Mouse (Mus musculus): ENCODE data around the gene Parm1. TPM values are rescaled to one million over a fixed set of nuclear protein-coding genes. Genes with fewer than 3 reads are reported as not detected.

Parm1 gene
- total and polyA plus RNA-seq, 3 experiments: 0.69 to 6.2 (median 4.4) TPM

DNA sequence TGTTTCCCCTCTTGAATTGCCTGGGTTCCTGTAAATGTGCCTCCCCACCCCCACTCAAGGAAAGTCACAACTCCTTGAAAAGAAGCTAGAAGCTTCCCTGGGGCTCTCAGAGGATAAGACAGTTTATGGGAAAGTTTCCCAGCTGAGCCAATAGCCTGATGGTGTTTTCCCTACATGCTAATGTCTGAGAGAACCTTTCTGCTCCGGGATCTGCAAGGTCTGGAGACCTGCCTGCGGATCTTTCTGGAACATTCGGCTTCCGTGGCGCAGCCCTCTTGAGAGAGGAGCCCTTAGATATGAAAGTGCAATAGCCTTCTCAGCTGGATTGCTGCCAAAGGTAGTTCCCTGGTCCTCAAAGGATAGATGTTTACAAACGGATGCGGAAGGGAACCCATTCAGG, 1.5 kb downstream of the Parm1 start:
- Histone ChIP-seq H3K9me3 (replicated peaks) (no peaks in the 10 kb centered on the region), H3K27me3 (ENCODE audit: insufficient read depth, low read length) (peaks cover 6% of the 10 kb centered on the region; the same call in 1 of the 2 replicates), H3K4me1 (ENCODE audit: insufficient read depth, low read depth, low read length) (no peaks in the 10 kb centered on the region; the same call in 1 of the 2 replicates), H3K36me3 (replicated peaks) (no peaks in the 10 kb centered on the region), H3K4me3 (ENCODE audit: low read depth, low read length) (no peak overlapping the region)
- DNase-seq (ENCODE audit: low spot score) (no peak), ATAC-seq (ENCODE audit: extremely low read depth, insufficient number of reproducible peaks, low FRiP score, poor library complexity, severe bottlenecking) (no peak)
- TF ChIP-seq GATA2 (IDR thresholded peaks at IDR 0.05; ENCODE audit: borderline replicate concordance, low read depth, low read length) (no peak), TAL1 (conservative IDR thresholded peaks at IDR 0.05; ENCODE audit: low read depth, low read length) (no peak), POLR2AphosphoS5 (IDR thresholded peaks at IDR 0.05; ENCODE audit: insufficient replicate concordance, low read depth, low read length) (no peak), GATA1 (IDR thresholded peaks at IDR 0.05; ENCODE audit: borderline replicate concordance, low read length) (no peak), CTCF (IDR thresholded peaks at IDR 0.05; ENCODE audit: low read depth, low read length) (no peak)

DNA sequence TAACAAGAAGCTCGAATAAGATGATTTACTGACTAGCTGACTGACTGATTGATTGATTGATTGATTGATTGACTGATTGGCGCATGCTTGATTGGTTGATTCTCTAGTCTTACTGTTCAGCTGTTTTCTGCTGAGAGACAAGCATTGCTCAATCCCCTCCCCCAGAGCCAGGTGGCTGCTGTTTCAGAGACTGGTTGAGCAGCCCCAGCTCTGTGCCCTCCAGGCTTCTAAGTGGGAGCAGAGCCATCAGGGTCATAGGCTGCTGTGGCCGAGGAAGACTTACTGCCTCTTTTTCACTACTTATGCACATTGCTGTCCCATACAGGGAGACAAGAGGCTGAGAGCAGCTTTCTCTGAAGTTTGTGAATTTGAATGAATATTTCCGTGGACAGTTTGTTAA, 2.1 kb downstream of the Parm1 start:
- Histone ChIP-seq H3K4me1 (ENCODE audit: insufficient read depth, low read depth, low read length) (no peaks in the 10 kb centered on the region; the same call in 1 of the 2 replicates), H3K9me3 (replicated peaks) (no peaks in the 10 kb centered on the region), H3K4me3 (ENCODE audit: low read depth, low read length) (no peak overlapping the region), H3K36me3 (replicated peaks) (no peaks in the 10 kb centered on the region), H3K27me3 (ENCODE audit: insufficient read depth, low read length) (peaks cover 6% of the 10 kb centered on the region; the same call in 1 of the 2 replicates)
- TF ChIP-seq TAL1 (conservative IDR thresholded peaks at IDR 0.05; ENCODE audit: low read depth, low read length) (no peak), GATA2 (IDR thresholded peaks at IDR 0.05; ENCODE audit: borderline replicate concordance, low read depth, low read length) (no peak), GATA1 (IDR thresholded peaks at IDR 0.05; ENCODE audit: borderline replicate concordance, low read length) (no peak), POLR2AphosphoS5 (IDR thresholded peaks at IDR 0.05; ENCODE audit: insufficient replicate concordance, low read depth, low read length) (no peak), CTCF (IDR thresholded peaks at IDR 0.05; ENCODE audit: low read depth, low read length) (no peak)
- DNase-seq (ENCODE audit: low spot score) (no peak), ATAC-seq (ENCODE audit: extremely low read depth, insufficient number of reproducible peaks, low FRiP score, poor library complexity, severe bottlenecking) (no peak)

DNA sequence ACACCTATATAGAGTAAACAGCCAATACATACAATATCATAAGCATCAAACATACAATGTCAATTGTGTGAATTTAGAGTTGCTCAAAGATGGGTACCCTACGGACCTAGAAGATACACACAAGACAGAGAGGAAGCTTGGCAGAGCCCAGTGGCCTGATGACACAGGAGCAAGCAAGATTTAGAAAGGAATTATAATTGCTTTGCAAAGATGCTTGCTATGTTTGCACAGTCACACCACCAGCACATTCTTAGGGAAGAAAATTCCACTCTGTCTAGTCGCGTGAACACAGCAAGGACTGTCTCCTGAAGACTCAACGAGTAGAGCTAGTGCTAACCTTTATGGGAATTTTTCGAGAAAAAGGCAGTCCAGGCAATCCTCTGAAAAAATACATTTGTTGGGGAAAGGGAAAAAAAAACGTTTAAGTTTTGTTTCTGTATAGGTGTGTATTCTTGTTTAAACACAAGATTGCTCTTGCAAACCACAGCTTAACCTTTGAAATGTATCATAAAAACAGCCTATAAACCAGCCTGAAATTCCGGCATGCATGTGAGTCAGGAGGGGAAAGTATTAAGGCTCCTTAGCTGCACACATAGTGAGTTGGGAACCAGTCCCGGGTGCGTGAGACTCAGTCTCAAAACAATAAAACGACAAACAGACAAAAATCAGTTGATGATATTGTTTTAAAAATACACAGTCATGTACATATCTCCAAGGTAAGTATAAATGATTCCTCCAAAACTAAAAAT, 15.5 kb downstream of the Parm1 start:
- DNase-seq (ENCODE audit: low spot score): no peak

DNA sequence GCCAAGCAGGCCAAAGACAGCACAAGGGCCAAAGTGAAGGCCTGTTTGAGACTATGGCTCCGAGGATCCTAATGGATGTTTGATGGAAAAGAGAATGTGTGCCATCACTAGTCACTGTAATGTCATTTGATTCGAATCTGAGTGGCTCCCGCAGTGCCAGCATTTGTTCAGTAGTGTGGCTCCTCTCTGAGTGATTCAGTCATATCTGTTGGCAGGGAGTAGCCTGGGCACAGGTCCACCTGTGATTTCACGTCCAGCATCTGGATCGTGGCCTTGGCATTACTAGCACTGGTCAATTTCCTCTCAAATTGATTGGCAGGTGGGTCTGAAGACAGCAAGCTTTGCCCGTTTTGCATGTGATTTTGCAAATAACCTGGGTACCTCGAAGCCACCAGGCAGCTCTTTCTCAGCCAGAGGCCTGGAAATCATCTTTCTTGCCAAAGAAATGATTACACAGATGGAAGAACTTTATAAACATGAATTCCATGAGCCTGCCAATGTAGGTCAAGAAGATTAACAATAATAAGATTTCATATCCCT, 41.7 kb downstream of the Parm1 start:
- Histone ChIP-seq H3K27me3 (ENCODE audit: insufficient read depth, low read length) (no peaks in the 10 kb centered on the region), H3K4me3 (ENCODE audit: low read depth, low read length) (no peak overlapping the region), H3K4me1 (ENCODE audit: insufficient read depth, low read depth, low read length) (no peaks in the 10 kb centered on the region), H3K9me3 (replicated peaks) (no peaks in the 10 kb centered on the region), H3K36me3 (replicated peaks) (peaks cover 2% of the 10 kb centered on the region)
- DNase-seq (ENCODE audit: low spot score) (no peak), ATAC-seq (ENCODE audit: extremely low read depth, insufficient number of reproducible peaks, low FRiP score, poor library complexity, severe bottlenecking) (no peak)
- TF ChIP-seq GATA2 (IDR thresholded peaks at IDR 0.05; ENCODE audit: borderline replicate concordance, low read depth, low read length): no peak
- no peak for TF ChIP-seq CTCF (IDR thresholded peaks at IDR 0.05; ENCODE audit: low read depth, low read length)
- no peak for TF ChIP-seq GATA1 (IDR thresholded peaks at IDR 0.05; ENCODE audit: borderline replicate concordance, low read length)
- no peak for TF ChIP-seq TAL1 (conservative IDR thresholded peaks at IDR 0.05; ENCODE audit: low read depth, low read length)
- no peak for TF ChIP-seq POLR2AphosphoS5 (IDR thresholded peaks at IDR 0.05; ENCODE audit: insufficient replicate concordance, low read depth, low read length)

More for the DNA sequence above, 15.5 kb downstream of the Parm1 start:
- no peaks in the 10 kb centered on the region for H3K27me3 ChIP-seq (ENCODE audit: insufficient read depth, low read length)
- ATAC-seq (ENCODE audit: extremely low read depth, insufficient number of reproducible peaks, low FRiP score, poor library complexity, severe bottlenecking): no peak
- no peak overlapping the region for H3K4me3 ChIP-seq (ENCODE audit: low read depth, low read length)
- H3K4me1 ChIP-seq (ENCODE audit: insufficient read depth, low read depth, low read length): no peaks in the 10 kb centered on the region
- H3K36me3 ChIP-seq (replicated peaks): peaks cover 2% of the 10 kb centered on the region
- no peak for TF ChIP-seq POLR2AphosphoS5 (IDR thresholded peaks at IDR 0.05; ENCODE audit: insufficient replicate concordance, low read depth, low read length)
- TF ChIP-seq GATA2 (IDR thresholded peaks at IDR 0.05; ENCODE audit: borderline replicate concordance, low read depth, low read length): no peak
- TF ChIP-seq GATA1 (IDR thresholded peaks at IDR 0.05; ENCODE audit: borderline replicate concordance, low read length): no peak
- no peak for TF ChIP-seq TAL1 (conservative IDR thresholded peaks at IDR 0.05; ENCODE audit: low read depth, low read length)
- no peak for TF ChIP-seq CTCF (IDR thresholded peaks at IDR 0.05; ENCODE audit: low read depth, low read length)
- no peaks in the 10 kb centered on the region for H3K9me3 ChIP-seq (replicated peaks)

DNA sequence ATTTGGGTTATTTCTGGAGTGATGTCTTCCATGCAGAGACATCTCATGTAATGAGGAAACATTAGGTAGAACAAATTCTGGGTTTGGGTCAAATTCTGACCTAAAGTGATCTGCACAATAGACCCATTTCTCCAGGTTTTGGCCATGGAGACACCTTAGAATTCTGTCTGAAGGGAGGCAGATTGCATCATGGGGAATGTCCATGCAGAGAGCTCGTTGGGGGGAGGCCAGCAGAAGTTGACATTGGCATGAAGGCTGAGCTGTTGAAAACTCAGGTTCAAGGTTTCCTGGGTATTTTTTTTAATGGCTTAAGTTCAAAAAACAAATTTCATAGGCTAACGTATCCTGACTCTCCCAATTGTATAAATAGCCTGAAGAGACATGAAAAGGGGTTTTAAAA, 42.3 kb downstream of the Parm1 start:
- no peaks in the 10 kb centered on the region for H3K4me1 ChIP-seq (ENCODE audit: insufficient read depth, low read depth, low read length)
- DNase-seq (ENCODE audit: low spot score): no peak

DNA sequence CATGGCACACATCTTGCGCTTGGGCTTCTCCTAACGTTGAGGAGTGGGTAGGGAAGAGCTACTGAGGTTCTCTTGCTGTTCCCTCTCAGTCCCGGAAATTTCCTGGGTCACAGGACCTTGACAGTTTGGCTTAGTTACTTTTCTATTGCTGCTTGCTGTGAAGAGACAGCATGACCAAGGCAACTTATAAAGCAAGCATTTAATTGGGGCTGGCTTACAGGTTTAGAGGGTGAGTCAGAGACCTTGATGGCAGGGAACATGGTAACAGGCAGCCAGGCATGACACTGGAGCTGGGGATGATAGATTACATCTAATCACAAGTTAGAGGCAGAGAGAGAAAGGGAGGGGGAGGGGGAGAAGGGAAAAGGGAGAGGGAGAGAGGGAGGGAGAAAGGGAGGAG, 44.0 kb downstream of the Parm1 start:
- Histone ChIP-seq H3K4me3 (ENCODE audit: low read depth, low read length) (no peak overlapping the region), H3K27me3 (ENCODE audit: insufficient read depth, low read length) (no peaks in the 10 kb centered on the region), H3K4me1 (ENCODE audit: insufficient read depth, low read depth, low read length) (no peaks in the 10 kb centered on the region), H3K36me3 (replicated peaks) (peaks cover 2% of the 10 kb centered on the region), H3K9me3 (replicated peaks) (no peaks in the 10 kb centered on the region)
- DNase-seq (ENCODE audit: low spot score) (no peak), ATAC-seq (ENCODE audit: extremely low read depth, insufficient number of reproducible peaks, low FRiP score, poor library complexity, severe bottlenecking) (no peak)
- no peak for TF ChIP-seq GATA1 (IDR thresholded peaks at IDR 0.05; ENCODE audit: borderline replicate concordance, low read length)
- no peak for TF ChIP-seq GATA2 (IDR thresholded peaks at IDR 0.05; ENCODE audit: borderline replicate concordance, low read depth, low read length)
- no peak for TF ChIP-seq CTCF (IDR thresholded peaks at IDR 0.05; ENCODE audit: low read depth, low read length)
- no peak for TF ChIP-seq TAL1 (conservative IDR thresholded peaks at IDR 0.05; ENCODE audit: low read depth, low read length)
- no peak for TF ChIP-seq POLR2AphosphoS5 (IDR thresholded peaks at IDR 0.05; ENCODE audit: insufficient replicate concordance, low read depth, low read length)

More for the DNA sequence above, 42.3 kb downstream of the Parm1 start:
- Histone ChIP-seq H3K4me3 (ENCODE audit: low read depth, low read length) (no peak overlapping the region), H3K9me3 (replicated peaks) (no peaks in the 10 kb centered on the region), H3K27me3 (ENCODE audit: insufficient read depth, low read length) (no peaks in the 10 kb centered on the region), H3K36me3 (replicated peaks) (peaks cover 2% of the 10 kb centered on the region)
- no peak for ATAC-seq (ENCODE audit: extremely low read depth, insufficient number of reproducible peaks, low FRiP score, poor library complexity, severe bottlenecking)
- TF ChIP-seq TAL1 (conservative IDR thresholded peaks at IDR 0.05; ENCODE audit: low read depth, low read length) (no peak), GATA1 (IDR thresholded peaks at IDR 0.05; ENCODE audit: borderline replicate concordance, low read length) (no peak), GATA2 (IDR thresholded peaks at IDR 0.05; ENCODE audit: borderline replicate concordance, low read depth, low read length) (no peak), POLR2AphosphoS5 (IDR thresholded peaks at IDR 0.05; ENCODE audit: insufficient replicate concordance, low read depth, low read length) (no peak)
